Mouse (Mus musculus) spleen, adult 2 months (tissue): Measurements from ENCODE around the gene Tmem52. TPM values are rescaled to one million over a fixed set of nuclear protein-coding genes. Genes with fewer than 3 reads are reported as not detected.

Experiments
- DNase-seq, 2 experiments: peaks; one replicate each; pipeline versions ENCODE4 v3.0.0 to v3.0.0-alpha.2; 2012 to 2021; ENCODE audit warnings: low spot score in 2 of 2, low read depth in 1 of 2
- H3K27ac ChIP-seq: fragments of 200-500 bp; 2 replicates; pipeline ENCODE4 v1.5.1; 2012; ENCODE audit warnings: low read length, inconsistent platforms; ENCODE audit not compliant: insufficient read depth
- H3K27me3 ChIP-seq: fragments of 200-500 bp; 2 replicates; pipeline ENCODE4 v1.6.1; 2012; ENCODE audit warnings: mild to moderate bottlenecking, moderate library complexity, low read length, inconsistent platforms; ENCODE audit not compliant: control insufficient read depth, insufficient read depth
- H3K36me3 ChIP-seq: fragments of 200-500 bp; 2 replicates; pipeline ENCODE4 v1.6.1; 2012; ENCODE audit warnings: mild to moderate bottlenecking, low read length, inconsistent platforms; ENCODE audit not compliant: control insufficient read depth, insufficient read depth
- H3K4me1 ChIP-seq: fragments of 200-500 bp; 2 replicates; pipeline ENCODE4 v1.6.1; 2011; ENCODE audit warnings: inconsistent platforms; ENCODE audit not compliant: control insufficient read depth, insufficient read depth, insufficient read length
- H3K4me3 ChIP-seq: fragments of 200-500 bp; 2 replicates; pipeline ENCODE4 v1.5.1; 2011; ENCODE audit warnings: mild to moderate bottlenecking, inconsistent platforms; ENCODE audit not compliant: insufficient read depth, insufficient read length; ENCODE audit errors: extremely low read depth
- CTCF ChIP-seq: fragments of 200-500 bp; IDR thresholded peaks from 2 replicates; pipeline ENCODE4 v1.5.1; 2011; ENCODE audit warnings: mild to moderate bottlenecking, inconsistent platforms; ENCODE audit not compliant: insufficient read depth, insufficient read length, insufficient replicate concordance; ENCODE audit errors: extremely low read depth
- POLR2A ChIP-seq: fragments of 200-500 bp; IDR thresholded peaks from 2 replicates; pipeline ENCODE4 v1.6.1; 2011; ENCODE audit warnings: low read depth, low read length, inconsistent platforms
- WGBS: fragments of 180-500 bp; shearing (Covaris S2); methylation state at CpG from one replicate; pipeline ENCODE4 v1.1.7; 2018; 5-methylcytosine and 5-hydroxymethylcytosine counted together
- polyA plus RNA-seq: library from polyadenylated mRNA; depleted of rRNA; stranded (reverse); fragments of >200 nt; gene quantifications from 2 replicates; pipeline ENCODE4 v1.2.3, GENCODE M21; 2012

Gene Tmem52
- polyA plus RNA-seq, 1 experiment: 0.26 TPM

DNA sequence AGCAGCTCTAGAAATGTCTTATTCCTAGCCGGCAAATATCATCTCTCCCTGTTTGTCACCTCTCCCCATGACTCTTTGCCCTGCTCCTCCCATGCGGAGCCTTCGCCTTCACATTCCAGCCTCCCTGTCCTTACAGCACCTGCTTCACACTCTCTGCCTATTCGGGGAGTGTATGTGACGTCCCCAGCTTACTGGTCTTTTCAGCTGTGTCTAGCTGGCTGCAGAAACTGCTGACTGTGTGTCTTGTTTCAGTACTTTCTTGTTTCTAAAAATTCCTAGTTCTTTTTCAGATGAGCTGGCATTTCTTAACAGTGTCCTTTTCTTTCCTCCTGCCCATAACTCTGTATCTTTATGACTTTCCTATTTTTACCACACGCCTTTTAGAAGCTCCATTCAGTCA, 36.6 kb upstream of the Tmem52 start:
- TF ChIP-seq POLR2A (no peak), CTCF (no peak)
- H3K4me1 ChIP-seq: no peaks in the 10 kb centered on the region
- no peak overlapping the region for H3K27ac ChIP-seq
- no peaks in the 10 kb centered on the region for H3K36me3 ChIP-seq
- 87% methylated on average over 6 of the region's 6 CpGs for WGBS
- H3K4me3 ChIP-seq: no peak overlapping the region
- no peak for DNase-seq
- H3K27me3 ChIP-seq: no peaks in the 10 kb centered on the region

DNA sequence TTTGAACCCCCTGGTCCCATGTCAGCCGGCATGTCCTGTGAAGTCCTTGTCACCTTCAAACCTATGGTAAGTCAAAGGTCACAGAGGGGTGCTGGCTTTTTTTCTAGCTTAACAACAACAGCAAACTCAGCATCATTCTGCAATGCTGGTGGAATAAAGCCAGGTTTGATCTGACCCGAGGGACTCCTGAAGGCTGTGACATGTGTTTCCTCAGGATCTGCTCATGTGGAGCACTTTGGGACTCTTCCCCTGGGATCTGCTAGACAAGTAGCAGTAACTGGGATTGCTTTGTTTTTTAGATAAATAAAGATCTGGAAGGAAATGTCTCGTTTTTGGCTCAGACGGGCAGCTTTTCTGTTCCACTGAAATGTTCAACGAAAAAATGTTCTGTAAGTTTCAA, 34.9 kb upstream of the Tmem52 start:
- WGBS: 72% methylated on average over 5 of the region's 5 CpGs

GRCm38 (mm10) chr4:155442808-155443207, 26.1 kb upstream of the Tmem52 start:
- WGBS: 69% methylated on average over 3 of the region's 3 CpGs

More for the DNA sequence above, 34.9 kb upstream of the Tmem52 start:
- Histone ChIP-seq H3K4me1 (no peaks in the 10 kb centered on the region), H3K27me3 (no peaks in the 10 kb centered on the region), H3K36me3 (no peaks in the 10 kb centered on the region), H3K4me3 (no peak overlapping the region), H3K27ac (no peak overlapping the region)
- TF ChIP-seq POLR2A (no peak), CTCF (no peak)
- DNase-seq: no peak

GRCm38 (mm10) chr4:155451597-155451996, 17.3 kb upstream of the Tmem52 start:
- no peak overlapping the region for H3K4me3 ChIP-seq
- 71% methylated on average over 10 of the region's 10 CpGs for WGBS
- no peaks in the 10 kb centered on the region for H3K4me1 ChIP-seq
- DNase-seq: no peak
- no peak overlapping the region for H3K27ac ChIP-seq
- TF ChIP-seq POLR2A (no peak), CTCF (no peak)
- H3K27me3 ChIP-seq: no peaks in the 10 kb centered on the region
- no peaks in the 10 kb centered on the region for H3K36me3 ChIP-seq

More at GRCm38 (mm10) chr4:155442808-155443207, 26.1 kb upstream of the Tmem52 start:
- no peak for DNase-seq
- Histone ChIP-seq H3K4me1 (no peaks in the 10 kb centered on the region), H3K27me3 (no peaks in the 10 kb centered on the region), H3K36me3 (no peaks in the 10 kb centered on the region), H3K27ac (no peak overlapping the region), H3K4me3 (no peak overlapping the region)
- TF ChIP-seq CTCF (no peak), POLR2A (no peak)

GRCm38 (mm10) chr4:155458575-155458974, 10.3 kb upstream of the Tmem52 start:
- WGBS: 78% methylated on average over 5 of the region's 5 CpGs
- Histone ChIP-seq H3K27me3 (no peaks in the 10 kb centered on the region), H3K36me3 (no peaks in the 10 kb centered on the region), H3K27ac (no peak overlapping the region), H3K4me3 (no peak overlapping the region), H3K4me1 (no peaks in the 10 kb centered on the region)
- no peak for DNase-seq
- no peak for TF ChIP-seq POLR2A
- no peak for TF ChIP-seq CTCF

GRCm38 (mm10) chr4:155463050-155463449, 5.9 kb upstream of the Tmem52 start:
- 79% methylated on average over 13 of the region's 13 CpGs for WGBS
- H3K4me3 ChIP-seq: no peak overlapping the region
- no peaks in the 10 kb centered on the region for H3K4me1 ChIP-seq
- no peaks in the 10 kb centered on the region for H3K27me3 ChIP-seq
- no peak overlapping the region for H3K27ac ChIP-seq
- no peak for TF ChIP-seq POLR2A
- no peak for TF ChIP-seq CTCF
- no peaks in the 10 kb centered on the region for H3K36me3 ChIP-seq
- no peak for DNase-seq

DNA sequence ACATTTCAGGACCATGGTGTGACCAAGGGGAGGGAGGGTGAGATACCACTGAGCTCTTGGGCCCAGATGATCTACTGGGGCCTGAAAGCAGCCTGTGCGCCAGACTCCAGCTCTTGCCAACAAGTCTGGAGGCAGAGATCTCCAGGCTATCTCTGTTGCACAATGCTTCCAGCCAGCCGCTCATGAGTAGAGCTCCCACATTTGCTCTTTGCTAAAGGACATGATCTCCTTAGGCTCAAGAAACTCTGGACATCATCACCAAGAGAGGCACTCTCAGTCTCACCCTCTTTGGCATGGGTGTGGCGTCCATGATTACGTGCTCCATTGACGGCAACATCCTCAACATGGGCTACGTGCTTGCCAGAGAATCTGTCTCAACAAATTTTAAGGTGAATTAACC, 5.3 kb upstream of the Tmem52 start:
- Histone ChIP-seq H3K36me3 (no peaks in the 10 kb centered on the region), H3K4me1 (no peaks in the 10 kb centered on the region), H3K27me3 (no peaks in the 10 kb centered on the region), H3K27ac (no peak overlapping the region), H3K4me3 (no peak overlapping the region)
- DNase-seq: no peak
- TF ChIP-seq POLR2A: no peak
- no peak for TF ChIP-seq CTCF
- WGBS: 89% methylated on average over 6 of the region's 6 CpGs

GRCm38 (mm10) chr4:155464061-155464460, 4.9 kb upstream of the Tmem52 start:
- WGBS: 77% methylated on average over 4 of the region's 4 CpGs

More at GRCm38 (mm10) chr4:155464061-155464460, 4.9 kb upstream of the Tmem52 start:
- Histone ChIP-seq H3K27ac (no peak overlapping the region), H3K36me3 (no peaks in the 10 kb centered on the region), H3K27me3 (no peaks in the 10 kb centered on the region), H3K4me1 (peaks cover 1% of the 10 kb centered on the region; the same call in 1 of the 2 replicates), H3K4me3 (no peak overlapping the region)
- TF ChIP-seq POLR2A (no peak), CTCF (no peak)
- DNase-seq: no peak
